Mouse (Mus musculus): ENCODE data around the gene Dock4.

The Dock4 gene

DNA sequence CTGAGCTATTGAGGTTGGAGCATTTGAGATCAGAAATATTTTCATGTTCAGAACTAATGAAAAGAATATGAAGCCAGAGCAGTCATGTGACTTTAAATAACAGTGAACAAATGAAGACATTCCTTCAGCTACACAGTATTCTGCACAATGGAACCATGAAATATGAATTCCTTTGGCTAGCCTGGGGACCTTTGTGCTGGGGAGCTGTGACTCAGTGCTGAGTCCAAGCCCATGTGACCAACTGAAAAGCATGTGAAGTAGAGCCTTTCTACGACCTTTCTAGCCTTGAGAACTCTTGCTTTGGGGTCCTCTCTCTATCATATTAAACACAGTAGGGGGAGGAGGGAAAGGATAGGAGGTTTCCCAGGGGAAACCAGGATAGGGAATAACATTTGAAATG lies 327.3 kb downstream of the Dock4 start:
- CTCF ChIA-PET, result no interaction called here
- POLR2A ChIA-PET, result no interaction called here

DNA sequence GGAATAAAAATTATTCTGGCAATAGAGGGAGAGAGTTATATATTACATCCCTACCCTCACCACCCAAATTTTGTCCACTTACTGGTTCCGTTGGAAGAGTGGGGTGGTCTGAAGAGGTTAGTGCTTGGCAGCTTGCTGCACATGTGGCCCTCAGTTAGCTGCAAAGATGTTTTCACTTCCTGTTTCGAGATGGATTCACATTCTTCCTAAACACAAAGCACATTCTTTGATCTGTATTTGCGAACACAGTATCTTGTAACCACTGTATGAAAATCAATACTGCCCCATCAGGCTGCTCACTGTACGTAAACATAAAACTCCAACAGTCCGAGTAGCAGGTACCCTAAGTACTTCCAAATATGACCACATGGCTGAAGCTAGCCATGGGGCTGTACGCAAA lies 335.8 kb downstream of the Dock4 start:
- POLR2A ChIA-PET, result no interaction called here
- CTCF ChIA-PET, result no interaction called here

DNA sequence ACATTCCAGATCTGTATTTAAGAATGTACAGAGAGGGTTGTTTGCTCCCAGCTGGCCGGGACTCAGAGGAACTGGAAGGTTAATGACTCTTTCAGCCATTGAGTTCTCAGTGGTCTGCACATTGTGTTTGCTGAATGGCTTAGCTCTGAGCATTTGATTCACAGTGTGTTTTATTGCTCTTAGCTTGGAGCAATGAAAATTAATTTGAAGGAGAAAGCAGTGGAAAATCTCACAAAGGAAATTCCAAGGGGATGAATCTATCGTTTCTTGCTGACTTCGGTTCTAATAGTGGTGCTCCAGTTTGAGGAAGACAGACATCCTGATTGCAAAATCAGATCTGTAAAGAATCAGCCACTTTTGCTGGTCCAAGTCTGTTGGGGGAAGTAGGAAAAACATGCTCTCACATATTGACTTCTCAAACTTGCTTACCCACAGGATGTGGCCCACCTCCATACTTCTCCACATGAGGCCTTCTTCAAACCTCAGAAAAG lies 342.9 kb downstream of the Dock4 start:
- ChIA-PET CTCF (interaction anchor here in 2 of 4 experiments (0.5 to 1.7 kb wide), 2 partner anchors 30 to 43 kb away, joined by 3 read pairs; no protein-coding TSS in a partner anchor), POLR2A (interaction anchor here in 1 of 4 experiments (0.8 kb wide), 1 partner anchor 565 kb away, joined by 3 read pairs; no protein-coding TSS in a partner anchor)

DNA sequence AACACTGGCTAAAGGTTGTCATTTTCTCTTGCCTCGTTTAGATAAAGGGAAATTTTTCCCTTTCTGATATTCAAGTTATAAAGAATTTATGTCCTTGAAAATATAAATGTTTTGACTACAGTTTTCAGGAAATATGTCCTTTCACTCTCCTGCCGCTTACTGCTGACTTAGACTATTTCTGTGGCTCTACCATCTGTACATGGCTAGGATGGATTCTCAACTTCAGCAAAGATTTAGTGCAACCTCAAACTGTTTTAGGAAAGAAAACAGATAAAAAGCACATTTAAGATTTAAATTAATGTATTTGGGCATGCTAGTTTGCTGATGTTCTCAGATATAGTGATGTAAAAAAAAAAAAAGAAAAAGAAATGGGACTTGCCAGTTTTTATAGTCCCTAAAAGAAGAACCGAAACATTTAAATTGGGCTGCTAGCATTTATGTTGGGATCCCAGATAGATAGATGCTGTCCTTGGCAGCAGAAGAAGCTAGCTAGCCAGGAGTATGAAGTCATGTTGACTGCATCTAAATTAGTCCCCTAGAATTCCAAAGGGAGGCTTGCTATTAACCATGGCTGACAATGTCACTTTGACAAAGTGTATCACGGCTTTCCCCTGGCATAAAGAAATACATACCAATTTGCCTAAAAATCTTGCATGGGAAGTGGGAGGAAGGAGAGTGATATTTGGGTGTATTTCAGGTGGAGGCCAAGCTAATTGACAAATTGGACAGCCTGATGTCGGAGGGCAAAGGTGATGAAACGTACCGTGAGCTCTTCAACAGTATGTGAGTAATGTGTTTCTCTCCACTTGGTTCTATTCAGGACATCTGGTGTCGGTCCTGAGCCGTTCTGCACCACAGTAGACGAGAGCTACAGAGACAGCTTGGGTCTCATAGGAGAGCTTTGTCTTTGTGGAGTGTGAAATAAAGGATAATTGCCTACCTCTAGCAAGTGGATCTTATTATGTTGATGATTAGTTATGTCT lies 343.9 kb downstream of the Dock4 start:
- POLR2A ChIA-PET, result interaction anchor here in 1 of 4 experiments (0.6 to 1.2 kb wide), 3 partner anchors 11 to 575 kb away, joined by 3 read pairs; no protein-coding TSS in a partner anchor
- CTCF ChIA-PET, result interaction anchor here in 2 of 4 experiments (0.5 to 1.7 kb wide), 2 partner anchors 10 to 42 kb away, joined by 3 read pairs; no protein-coding TSS in a partner anchor

DNA sequence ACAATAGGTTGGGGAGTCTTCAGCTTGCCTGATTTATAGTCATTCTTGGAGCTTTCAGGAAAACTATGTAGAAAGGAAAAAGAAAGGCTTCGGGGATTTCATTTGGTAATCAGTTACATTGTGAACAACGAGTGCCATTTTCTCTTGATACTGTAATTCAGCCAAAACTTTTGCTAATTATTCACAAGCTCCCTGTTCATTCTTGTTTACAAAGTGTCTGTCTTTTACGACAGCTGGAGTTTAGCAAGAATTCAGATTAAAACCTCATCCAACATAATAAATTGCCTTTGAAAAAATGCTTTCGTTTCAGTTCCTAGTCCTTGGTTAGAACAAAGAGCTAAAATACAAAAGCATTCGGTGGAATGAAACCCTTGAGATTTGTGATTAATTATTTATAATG lies 345.5 kb downstream of the Dock4 start:
- ChIA-PET POLR2A (interaction anchor here in 1 of 4 experiments (1.1 kb wide), 1 partner anchor 19 kb away, joined by 3 read pairs; no protein-coding TSS in a partner anchor), CTCF (no interaction called here)

DNA sequence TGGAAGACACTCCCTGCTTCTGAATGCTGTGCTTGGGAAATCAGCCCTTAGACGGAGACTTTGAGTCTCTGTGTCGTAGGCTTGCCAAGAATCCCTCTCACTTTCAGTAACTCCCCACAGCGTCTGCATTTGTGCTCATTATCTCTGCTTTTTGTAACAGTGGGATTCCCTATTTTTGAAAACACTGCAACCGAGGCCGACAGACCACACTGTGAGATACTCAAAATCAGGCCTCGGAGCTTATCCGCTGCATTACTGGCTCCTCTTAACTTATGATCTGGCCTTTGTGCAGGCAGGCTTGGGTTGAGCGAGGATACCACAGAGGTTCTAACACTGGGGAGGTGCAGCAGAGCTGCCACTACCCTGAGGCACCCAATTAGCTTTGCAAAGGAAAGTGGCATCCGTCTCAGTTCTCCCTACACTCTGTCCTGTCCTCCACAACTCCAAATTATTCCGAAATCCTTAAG lies 346.5 kb downstream of the Dock4 start:
- ChIA-PET CTCF (no interaction called here), POLR2A (no interaction called here)

DNA sequence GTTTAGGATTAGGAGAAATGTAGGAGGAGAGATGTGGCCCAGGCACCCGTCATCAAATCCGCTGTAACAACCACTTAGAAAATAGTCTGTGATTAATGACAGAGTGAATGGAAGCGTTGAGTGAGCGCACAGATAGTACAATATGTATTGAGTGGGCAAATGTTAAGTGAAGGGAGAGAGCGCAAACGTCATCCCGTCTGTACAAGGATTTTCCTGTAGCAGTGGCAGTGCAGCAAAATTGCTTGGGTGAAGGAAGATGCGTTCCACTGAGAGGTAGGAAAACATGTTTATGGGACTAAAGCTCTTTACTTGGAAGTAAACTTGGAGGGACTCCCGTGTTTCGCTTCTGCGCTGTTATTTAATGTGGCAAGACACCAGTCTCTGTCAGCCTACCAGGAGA lies 348.3 kb downstream of the Dock4 start:
- POLR2A ChIA-PET, result no interaction called here
- CTCF ChIA-PET, result interaction anchor here in 1 of 4 experiments (0.6 kb wide), 1 partner anchor 490 kb away, joined by 6 read pairs; no protein-coding TSS in a partner anchor

DNA sequence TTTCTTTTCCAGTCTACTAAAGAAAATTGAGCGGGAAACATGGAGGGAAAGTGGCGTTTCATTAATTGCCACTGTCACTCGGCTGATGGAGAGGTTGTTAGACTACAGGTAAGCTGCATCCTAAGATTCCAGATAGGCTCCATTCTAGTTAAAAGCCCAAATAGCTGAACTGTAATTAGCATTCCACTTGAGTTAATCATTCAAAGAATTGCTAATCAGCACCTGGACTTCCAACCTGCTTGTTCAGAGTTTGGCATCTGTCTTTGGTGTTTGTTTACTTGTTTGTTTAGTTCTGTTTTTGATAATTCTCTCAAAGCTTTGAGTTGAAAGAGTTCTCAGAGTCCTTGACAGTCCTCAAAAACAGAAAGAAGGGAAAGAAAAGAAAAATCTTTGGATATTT lies 349.0 kb downstream of the Dock4 start:
- ChIA-PET CTCF (no interaction called here), POLR2A (interaction anchor here in 2 of 4 experiments (0.6 to 1.6 kb wide), 2 partner anchors 572 to 1116 kb away, joined by 3 to 4 read pairs; no protein-coding TSS in a partner anchor)

DNA sequence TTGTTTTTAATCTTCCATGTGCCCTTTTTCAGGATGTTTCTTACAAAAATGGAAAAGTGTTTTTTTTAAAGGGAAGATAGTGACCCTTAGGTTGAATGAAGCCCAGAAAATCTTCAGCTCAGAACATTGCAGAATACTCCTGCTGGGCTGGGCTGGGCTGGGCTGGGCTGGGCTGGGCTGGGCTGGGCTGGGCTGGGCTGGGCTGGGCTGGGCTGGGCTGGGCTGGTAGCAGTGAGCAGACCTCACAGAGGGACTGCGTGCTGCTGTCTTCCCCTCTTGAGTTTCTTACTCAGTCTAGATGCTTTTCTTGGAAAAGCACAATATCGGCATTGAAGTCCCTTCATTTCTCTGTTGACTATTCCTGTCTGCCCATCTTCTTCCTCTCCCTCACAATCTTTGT lies 350.0 kb downstream of the Dock4 start:
- POLR2A ChIA-PET, result interaction anchor here in 3 of 4 experiments (0.6 to 1.6 kb wide), 3 partner anchors 377 to 573 kb away, joined by 4 to 6 read pairs (median 5); no protein-coding TSS in a partner anchor
- CTCF ChIA-PET, result interaction anchor here in 1 of 4 experiments (0.5 kb wide), 1 partner anchor 31 kb away, joined by 5 read pairs; no protein-coding TSS in a partner anchor

DNA sequence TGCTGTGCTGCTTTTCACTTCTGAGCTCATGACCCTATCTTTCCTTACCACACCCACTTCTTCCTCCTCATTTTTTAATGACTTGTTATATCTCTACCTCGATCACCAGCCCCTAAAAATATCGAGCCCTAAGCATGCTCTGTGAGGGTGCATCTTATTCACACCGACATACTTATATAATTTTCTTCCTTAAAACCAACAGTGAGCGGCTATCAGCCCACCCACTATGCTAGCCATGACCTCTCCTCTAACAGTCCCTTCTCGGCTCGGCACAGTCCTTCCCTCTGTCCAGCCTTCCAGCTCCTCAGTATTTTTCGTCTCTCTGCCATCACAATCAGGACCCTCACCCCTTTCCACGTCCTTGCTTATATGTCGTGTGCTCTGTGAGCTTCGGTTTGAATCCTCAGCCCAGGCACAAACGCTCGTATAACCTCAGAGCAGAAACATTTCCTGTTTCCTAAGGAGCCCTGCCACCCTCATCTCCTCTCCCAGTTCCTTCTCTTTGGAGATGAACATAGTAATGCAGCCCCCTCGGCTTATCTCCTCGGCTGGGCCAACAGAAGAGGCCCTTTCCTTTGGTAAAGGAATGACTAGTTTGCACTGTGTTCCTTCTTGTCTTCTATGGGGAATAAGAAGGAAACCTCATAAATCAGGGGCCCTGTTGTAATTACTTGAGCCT lies 351.2 kb downstream of the Dock4 start:
- POLR2A ChIA-PET, result interaction anchor here in 2 of 4 experiments (1.7 to 2.2 kb wide), 4 partner anchors 40 to 574 kb away, joined by 3 to 17 read pairs (median 6); no protein-coding TSS in a partner anchor
- CTCF ChIA-PET, result interaction anchor here in 1 of 4 experiments (0.7 kb wide), 1 partner anchor 19 kb away, joined by 7 read pairs; no protein-coding TSS in a partner anchor

DNA sequence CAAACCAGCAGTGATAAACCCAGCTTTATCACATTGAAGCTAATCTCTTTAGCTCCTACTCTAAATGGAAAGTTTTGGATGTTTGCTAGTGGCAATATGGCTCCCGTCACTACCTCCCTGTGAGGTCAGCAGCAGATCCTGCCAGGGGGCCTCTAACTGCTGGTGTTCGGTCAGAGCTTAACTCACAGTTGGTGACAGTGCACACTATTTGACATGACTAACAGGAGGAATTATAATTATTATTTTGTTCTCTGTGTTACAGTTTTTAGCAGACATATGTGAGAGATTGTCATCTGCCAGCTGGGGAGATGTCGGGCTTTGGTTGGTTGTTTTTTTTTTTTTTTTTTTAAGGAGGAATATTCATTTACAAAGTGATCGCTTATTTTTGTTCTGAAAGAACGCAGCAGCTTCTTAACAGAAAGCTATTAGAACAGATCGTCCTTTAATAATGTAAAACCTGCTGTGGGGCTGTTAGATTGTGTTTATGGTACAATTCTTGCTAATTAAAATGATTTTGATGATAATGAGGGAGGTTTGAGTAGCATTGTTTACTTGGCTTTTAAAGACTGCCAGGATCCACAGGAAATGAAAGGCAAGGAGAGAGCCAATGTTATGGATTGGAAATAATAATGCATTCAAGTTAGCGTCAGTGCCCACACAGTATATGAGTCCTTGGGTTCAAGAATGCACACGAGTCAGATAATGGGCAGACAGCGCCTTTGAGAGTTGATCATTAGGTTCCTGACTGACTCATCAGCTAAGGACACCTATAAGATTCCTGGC lies 352.0 kb downstream of the Dock4 start:
- CTCF ChIA-PET, result interaction anchor here in 1 of 4 experiments (0.5 kb wide), 1 partner anchor 224 kb away, joined by 5 read pairs; no protein-coding TSS in a partner anchor
- POLR2A ChIA-PET, result interaction anchor here in 3 of 4 experiments (0.6 to 2.2 kb wide), 7 partner anchors 11 to 575 kb away, joined by 3 to 17 read pairs (median 5); no protein-coding TSS in a partner anchor

DNA sequence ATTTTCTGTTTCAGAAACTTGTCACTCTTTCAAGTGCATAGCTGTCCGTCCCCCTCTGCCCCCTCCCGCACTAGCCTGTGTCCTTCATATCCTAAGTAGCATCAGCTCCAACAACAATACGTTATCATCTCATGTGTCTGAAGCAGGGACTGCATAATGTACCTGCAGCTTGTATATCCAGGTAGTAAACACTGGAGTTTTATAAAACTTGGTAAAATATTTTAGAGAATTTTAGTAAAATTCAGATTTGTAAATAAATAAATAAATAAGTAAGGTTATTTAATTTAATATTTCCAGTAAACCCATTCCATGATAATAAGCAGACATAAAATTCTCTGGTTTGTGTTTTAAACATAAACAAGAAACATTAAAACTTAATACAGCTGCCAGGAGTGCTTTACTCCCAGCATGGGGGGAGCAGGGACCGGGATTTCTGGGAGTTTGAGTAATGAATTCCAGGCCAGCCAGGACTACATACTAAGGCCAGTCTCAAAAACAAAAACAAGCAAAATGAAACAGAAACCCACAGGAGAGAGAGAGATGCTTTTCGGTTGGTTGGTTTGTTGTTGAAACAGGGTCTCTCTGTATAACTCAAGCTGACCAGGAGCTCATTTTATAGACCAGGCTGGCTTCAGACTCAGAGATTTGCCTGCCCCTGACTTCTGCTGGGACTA lies 352.7 kb downstream of the Dock4 start:
- POLR2A ChIA-PET, result interaction anchor here in 3 of 4 experiments (0.6 to 2.2 kb wide), 6 partner anchors 11 to 576 kb away, joined by 3 to 17 read pairs (median 5); no protein-coding TSS in a partner anchor

DNA sequence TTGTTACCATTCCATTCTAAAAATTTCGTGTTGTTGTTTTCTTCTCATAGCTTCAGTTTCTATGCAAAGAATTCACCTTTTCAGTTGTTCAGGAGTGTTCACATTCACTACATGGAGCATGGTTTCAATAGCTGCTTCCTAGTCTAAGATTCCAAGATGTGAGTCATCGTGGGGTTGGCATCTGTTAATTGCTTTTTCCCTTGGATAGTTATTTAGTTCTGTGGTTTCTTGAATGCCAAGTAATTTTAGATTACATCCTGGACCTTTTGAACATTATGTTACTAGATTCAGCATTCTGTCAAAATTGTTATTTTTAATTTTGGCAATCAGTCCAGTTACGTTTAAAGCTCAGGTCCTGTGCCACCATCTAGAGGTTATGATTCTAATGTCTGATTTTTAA lies 355.7 kb downstream of the Dock4 start:
- CTCF ChIA-PET, result interaction anchor here in 1 of 4 experiments (0.6 kb wide), 1 partner anchor 435 kb away, joined by 3 read pairs; no protein-coding TSS in a partner anchor
- POLR2A ChIA-PET, result interaction anchor here in 1 of 4 experiments (0.6 kb wide), 1 partner anchor 555 kb away, joined by 8 read pairs; no protein-coding TSS in a partner anchor

More for the DNA sequence above, 352.7 kb downstream of the Dock4 start:
- CTCF ChIA-PET, result no interaction called here

DNA sequence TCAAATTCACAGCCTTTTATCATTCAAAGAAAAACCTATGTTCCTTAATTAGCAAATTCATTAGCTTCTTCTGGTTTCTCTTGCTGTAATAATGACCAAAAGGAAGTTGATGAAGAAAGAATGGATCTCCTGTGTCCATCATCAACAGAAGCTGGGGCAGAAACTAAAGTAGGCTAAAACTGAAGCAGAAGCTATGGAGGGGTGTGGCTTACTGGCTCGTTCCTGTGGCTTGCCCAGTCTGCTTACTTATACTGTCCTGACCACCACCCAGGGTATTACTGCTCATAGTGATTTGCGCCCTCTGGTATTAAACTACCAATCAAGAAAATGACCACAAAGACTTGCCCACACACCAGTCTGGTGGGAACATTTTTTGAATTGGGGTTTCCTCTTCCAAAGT lies 359.5 kb downstream of the Dock4 start:
- CTCF ChIA-PET, result no interaction called here
- POLR2A ChIA-PET, result interaction anchor here in 2 of 4 experiments (0.6 to 0.7 kb wide), 2 partner anchors 54 to 582 kb away, joined by 3 read pairs; no protein-coding TSS in a partner anchor

DNA sequence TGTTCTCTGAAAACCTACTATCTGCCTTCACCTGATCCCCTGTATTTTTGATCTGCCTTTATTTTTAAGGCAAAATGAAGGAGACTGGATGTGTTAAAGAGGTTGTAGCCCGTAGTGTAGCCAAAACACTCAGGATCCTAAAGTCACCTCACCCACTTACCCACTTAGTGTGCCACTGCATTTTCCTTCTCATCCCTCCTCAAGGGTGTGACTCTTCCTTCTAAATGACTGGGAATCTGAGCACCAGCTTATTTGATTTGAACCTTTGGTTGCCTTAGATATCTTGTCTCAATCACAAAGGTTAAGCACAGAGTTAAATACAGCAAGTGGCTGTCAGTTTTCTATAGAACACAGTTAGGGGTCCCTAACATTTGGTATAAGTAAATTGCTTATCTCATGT lies 362.2 kb downstream of the Dock4 start:
- POLR2A ChIA-PET, result no interaction called here
- CTCF ChIA-PET, result no interaction called here

DNA sequence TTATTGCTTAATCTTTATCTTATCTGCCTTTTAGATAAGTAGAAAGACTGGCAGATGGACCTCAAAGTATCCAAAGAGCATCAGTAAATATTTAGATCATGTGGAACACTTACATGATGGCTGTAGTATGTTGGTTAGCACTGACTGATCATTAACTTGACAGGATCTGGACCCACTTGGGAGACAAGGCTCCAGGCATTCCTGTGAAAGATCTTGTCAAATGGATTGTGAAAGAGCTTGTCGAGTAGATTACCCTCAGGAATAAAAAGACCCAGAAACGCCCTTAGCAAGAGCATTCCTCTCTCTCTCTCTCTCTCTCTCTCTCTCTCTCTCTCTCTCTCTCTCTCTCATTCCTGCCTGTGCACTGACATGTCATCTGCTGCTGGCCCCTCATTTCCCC lies 367.7 kb downstream of the Dock4 start:
- CTCF ChIA-PET, result interaction anchor here in 1 of 4 experiments (0.6 kb wide), 1 partner anchor 27 kb away, joined by 5 read pairs; no protein-coding TSS in a partner anchor
- POLR2A ChIA-PET, result interaction anchor here in 1 of 4 experiments (0.7 to 1.0 kb wide), 3 partner anchors 9 to 505 kb away, joined by 3 to 4 read pairs (median 3); no protein-coding TSS in a partner anchor

DNA sequence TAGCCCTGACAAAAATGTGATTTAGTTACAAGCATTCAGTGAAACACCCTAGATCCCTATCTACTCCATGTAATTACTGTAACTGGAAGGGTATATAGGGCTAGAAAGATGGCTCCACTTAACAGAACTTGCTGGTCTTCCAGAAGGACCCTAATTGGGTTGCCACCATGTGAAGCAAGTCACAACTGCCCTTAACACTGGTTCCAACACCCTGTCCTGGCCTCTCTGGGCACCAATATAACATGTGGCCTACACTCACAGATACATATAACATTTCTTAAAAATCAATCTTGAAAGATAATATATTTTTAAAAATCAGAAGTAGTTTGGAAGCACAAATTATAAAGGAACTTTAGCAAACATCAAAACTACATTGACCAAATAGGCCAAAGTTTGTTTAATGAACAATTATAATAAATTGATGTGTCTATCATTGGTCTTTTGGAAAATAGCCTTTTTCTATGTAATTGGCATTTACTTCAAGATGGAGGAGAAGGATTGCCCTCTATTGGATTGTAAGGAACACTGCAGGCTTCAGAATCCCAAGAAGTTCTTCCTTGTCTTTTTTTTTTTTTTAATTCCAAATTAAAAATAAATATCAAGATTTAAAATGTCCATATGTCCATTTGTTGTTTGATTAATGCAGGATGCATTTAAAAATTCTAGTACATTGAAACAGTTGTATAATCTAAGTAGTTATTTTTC lies 369.1 kb downstream of the Dock4 start:
- POLR2A ChIA-PET, result no interaction called here
- CTCF ChIA-PET, result no interaction called here

Measured in embryonic stem cell, embryonic (primary cell).